Mouse (Mus musculus) kidney, adult 8-10 months (tissue): ENCODE measurements at regions not wholly inside any gene's neighbourhood (a gene's known extent, or its start where the extent isn't known, plus 50 kb on each side); places are given as distances from the start of the nearest gene placed in this dataset.

Experiments
- DNase-seq, 2 experiments: peaks; one replicate each; pipeline ENCODE4 v3.0.0; 2022

GRCm38 (mm10) chr17:45784496-45784895, 50.9 kb upstream of the 1600014C23Rik start:
- no peak for DNase-seq
